Mouse (Mus musculus) adrenal gland, postnatal 10 days (tissue): ENCODE results near the gene Mex3a. TPM values are rescaled to one million over a fixed set of nuclear protein-coding genes. Genes with fewer than 3 reads are reported as not detected.
A peak's percentile ranks its signal among the peaks of the same experiment; 100 is the strongest.

ENCODE experiments used
- DNase-seq: peaks from one replicate; pipeline ENCODE4 v3.0.0; 2021; ENCODE audit warnings: mixed read lengths
- total RNA-seq, 2 experiments: library from RNA; stranded (reverse); gene quantifications; 2 replicates each; pipeline ENCODE4 v1.2.3; 2021

Gene Mex3a
- total RNA-seq, 2 experiments from 2014 or later: 5.5 to 5.6 TPM

DNA sequence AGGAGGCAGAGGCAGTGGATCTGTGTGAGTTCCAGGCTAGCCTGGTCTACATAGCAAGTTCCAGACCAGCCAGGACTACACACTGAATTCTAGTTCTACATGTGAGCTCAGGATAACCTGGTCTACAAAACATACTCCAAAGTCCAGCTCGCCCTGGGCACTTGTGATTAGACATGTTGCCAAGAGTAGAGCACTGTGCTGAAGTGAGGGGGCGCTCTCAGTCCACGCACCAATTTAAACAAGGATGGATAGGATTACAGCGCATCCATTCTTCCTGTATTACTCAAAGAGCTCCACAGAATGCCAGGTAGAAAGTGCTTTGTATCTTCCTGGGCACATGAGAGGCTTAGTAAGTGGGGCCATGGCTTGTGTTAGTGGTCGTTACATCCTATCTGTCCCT lies 12.3 kb downstream of the Mex3a start:
- no peak for DNase-seq

- DNase-seq: no peak
These were observed 12.9 kb downstream of the Mex3a start for GRCm38 (mm10) chr3:88544955-88545591.

DNA sequence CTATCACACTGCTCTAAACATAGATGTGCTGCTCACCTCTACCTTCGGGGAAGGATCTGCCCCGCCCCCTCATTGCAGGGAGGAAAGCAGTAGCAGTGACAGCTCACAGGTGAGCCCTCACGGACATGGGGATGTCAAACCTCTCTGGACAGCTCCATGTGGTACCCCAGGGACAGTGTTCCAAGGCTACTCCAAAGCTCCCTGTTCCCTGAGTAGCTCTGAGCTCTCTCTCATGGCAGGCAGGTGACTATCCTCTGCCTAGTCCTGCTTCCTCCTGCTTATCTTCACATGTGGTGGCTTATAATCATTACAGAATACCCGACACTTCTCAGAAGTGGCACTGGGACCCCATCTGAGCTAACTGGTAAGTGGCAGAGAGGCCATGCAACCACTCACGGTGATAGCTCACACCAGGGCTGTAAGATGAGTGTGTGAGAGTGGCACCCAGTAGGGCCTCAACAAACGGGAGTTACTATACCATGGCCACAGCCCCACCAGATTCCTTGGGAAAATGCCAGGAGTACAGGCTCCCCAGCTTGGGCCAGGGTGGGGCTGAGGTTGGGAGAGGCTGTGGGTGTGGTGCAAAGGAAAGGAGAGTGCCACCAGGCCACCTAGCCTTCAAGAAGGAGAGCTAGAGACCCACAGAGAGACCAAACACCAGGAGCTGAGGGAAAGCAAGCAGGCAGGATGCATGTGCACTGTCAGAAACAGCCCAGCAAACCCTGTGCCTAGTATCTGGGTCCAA lies 14.7 kb downstream of the Mex3a start:
- DNase-seq: no peak

DNA sequence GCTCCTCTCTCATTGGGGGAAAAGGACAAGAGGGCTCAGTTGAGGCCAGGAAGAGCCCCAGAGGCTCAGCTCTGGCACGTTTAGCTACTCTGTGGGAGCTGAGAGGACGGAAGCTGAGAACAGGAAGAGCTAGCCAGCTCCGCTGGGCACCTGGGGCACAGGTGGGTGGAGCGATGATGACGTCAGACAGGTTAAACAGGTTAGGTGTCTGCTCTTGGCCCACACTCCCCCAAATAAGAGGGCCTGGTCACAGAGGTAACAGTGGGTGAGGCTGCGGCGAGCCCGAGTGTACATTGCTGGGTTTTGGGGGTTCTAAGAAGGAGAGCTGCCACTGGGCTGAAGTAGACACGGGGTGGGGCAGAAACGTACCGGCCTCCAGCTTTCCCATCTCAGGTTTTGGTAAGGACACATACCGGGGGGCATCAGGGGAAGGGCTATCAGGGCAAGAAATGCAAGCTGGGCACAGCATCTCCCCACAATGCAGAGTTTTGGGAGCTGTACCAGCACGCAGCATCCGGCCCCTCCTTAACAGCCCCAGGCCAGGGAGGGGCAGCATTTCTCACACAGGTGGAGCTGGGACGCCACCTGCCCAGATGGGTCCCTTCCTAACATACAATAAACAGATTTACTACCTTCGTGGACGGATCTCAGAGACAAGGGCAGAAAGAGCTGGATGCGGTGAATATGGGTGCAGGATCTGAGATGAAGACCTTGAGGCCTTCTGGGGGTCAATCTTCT lies 16.2 kb downstream of the Mex3a start, which contains the start of gene Rab25:
Rab25 (minus strand) TSS at position 121 of the 738 bp plus-strand sequence.
- no peak for DNase-seq

DNA sequence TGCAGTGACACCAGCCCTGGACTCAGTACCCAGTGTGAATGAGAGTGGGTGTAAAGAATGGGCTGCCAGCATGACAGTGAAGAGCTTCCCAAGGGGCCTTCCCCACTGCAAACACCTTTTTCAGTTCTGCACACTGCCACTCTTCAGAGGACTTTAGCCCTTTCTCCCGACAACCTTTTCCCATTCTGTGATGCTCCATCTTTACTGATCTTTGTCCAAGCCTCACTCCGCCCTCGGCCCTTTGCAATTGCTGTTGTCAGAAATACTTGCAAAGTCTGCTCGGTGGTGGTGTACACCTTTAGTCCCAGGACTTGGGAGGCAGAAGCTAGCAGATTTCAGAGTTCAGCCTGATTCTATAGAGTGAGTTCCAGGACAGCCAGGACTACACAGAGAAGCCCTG lies 19.4 kb downstream of the Mex3a start:
- no peak for DNase-seq

DNA sequence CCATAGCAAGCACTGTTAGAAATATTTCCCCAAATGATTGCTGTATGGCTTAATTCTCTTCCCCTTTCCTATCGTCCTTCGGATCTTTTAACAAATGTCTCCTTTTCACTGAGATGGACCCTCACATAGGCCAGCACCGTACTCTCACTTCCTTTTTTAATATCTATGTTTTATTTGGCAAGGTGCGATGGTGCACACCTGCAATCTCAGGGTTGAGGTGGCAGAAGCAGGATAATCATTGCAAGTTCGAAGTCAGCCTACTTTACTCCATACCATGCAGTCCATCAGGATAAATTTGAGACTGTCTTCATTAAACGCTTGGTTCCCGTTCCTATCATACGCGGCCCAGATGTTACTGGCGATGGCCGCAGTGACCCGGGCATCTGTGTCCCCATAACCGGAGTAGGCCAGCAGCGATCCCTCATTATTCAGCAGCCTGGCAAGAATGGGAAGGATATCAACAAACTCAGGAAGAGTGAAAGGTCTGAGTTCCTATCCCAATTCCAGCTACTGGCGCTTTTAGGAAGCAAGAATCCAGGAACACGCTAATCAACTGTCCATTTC lies 20.0 kb downstream of the Mex3a start:
- DNase-seq: no peak

DNA sequence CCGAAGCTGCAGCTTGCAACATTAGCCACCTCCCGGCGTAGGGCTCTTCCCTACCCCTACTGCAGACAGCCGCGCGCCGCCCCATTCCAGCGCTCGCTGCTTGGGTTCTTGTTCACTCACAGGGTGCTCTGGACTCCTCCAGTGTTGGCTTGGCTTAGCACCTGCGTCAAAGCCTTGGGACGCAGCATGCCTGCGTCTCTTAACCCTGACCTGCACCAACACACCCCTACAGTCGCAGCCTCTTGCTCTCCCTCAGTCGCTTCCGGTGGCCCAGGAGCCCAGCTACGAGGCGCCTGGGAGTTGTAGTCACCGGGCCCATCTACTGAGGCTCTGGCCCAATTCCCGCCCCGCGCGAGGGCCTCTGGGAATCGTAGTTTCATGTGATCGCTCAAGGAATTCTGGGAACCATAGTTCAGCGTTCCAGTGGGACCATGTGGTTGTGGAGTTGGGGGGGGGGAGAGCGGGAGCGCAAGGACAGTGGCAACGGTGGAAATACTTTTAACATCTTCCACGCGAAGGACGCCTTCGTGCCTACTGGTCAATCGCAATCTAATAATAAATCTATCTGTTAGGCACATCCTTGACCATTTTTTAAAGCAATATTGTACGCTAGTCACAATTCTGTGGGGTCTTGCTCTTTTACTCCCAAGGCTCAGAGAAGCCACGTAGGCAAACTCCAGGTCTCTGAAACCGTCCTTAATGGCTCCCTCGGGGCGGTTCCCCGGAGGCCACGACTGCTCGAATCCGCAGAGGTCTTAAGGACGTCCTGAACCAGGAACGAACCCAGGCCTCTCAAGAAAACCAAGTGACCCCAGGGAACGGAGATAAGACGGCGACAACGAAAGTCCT lies 20.7 kb downstream of the Mex3a start, which contains the start of gene Lamtor2:
Lamtor2 (minus strand) TSS at position 399 of the 849 bp plus-strand sequence.
- DNase-seq: peak; percentile 98

DNA sequence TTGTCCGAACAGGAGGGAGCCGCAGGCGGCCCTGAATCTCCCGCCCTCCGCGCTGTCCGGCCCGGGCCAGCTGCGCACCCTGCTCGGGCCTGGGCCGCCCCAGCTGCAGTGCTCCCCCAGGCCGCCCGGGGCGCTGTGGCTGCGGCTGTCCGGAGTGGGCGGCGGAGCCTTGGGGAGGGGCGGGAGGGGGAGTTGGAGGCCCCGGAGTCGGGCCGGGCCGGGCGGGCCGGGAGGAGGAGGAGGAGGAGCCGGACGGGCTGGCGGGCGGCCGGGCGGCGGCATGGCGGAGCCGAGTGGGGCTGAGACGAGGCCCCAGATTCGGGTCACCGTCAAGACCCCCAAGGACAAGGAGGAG lies 21.3 kb downstream of the Mex3a start, which contains the start of gene Ubqln4:
Ubqln4 (plus strand) TSS at position 234 of the 355 bp plus-strand sequence.
- DNase-seq: peak; percentile 97

GRCm38 (mm10) chr3:88553880-88554586 lies 21.8 kb downstream of the Mex3a start:
- DNase-seq: no peak

DNA sequence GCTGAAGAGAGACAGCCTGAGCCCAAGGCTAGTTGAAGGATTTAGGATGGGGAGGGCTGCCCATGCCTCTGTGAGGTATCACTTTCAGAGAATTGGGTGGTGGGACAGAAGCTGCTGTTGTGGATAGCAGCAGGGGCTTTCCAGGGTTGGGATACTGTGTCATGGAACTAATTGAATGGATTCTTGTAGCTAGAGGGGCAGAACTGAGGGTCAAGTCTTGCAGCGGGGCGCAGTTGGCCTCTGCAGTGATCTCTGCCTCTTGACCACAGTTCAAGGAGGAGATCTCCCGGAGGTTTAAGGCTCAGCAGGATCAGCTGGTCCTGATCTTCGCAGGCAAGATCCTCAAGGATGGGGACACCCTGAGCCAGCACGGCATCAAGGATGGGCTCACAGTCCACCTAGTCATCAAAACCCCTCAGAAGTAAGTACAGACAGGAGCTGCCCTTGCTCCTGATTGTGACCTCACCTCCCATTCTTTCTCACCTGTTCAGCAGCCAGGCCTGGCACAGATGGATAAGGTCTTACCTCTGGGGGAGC lies 22.9 kb downstream of the Mex3a start:
- no peak for DNase-seq

DNA sequence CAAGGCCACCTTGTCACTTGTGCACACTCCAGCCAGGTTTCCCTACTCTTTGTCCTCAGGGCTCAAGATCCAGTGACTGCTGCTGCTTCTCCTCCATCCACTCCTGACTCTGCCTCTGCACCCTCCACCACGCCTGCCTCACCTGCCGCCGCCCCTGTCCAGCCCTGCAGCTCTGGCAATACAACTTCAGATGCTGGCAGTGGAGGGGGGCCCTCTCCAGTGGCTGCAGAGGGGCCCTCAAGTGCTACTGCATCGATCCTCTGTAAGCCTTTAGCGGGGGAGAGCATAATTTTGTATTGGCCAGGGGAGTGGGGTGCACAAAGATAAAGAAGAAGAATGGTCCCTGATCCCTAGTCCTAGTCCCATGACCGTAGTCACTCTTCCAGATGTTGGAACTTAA lies 23.5 kb downstream of the Mex3a start:
- DNase-seq: no peak

DNA sequence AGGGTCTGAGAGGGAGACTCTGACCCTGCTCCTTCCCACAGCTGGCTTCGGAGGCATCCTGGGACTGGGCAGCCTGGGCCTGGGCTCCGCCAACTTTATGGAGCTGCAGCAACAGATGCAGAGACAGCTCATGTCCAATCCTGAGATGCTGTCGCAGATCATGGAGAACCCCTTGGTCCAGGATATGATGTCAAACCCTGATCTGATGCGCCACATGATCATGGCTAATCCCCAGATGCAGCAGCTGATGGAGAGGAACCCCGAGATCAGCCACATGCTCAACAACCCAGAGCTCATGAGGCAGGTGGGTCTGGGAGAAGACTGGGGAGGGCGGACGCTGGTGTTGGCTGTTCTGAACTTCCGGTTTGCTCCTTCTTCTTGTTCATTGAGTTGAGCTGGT lies 24.4 kb downstream of the Mex3a start:
- no peak for DNase-seq

- no peak for DNase-seq
These were observed 27.4 kb downstream of the Mex3a start for GRCm38 (mm10) chr3:88559596-88559995.

- DNase-seq: no peak
These were observed 29.8 kb downstream of the Mex3a start for GRCm38 (mm10) chr3:88561989-88562388.

DNA sequence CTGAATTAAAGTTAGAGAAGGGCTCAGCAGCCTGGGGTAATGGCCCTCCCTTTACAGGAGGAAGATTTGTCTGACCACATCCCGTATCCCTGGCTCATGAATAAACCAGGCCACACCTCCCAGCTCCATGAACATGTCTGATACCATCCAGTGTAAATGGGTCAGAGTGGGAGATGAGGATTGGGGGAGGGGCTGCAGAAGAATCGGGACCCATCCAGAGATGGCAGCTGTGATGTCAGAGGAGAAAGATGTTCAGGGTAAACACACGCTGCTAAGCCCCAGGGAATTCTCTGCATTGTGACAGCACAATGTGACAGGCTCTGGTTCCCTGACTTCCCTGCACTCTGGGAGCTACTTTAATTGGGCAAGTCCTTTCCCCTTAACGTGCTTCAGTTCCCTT lies 31.2 kb downstream of the Mex3a start:
- no peak for DNase-seq

GRCm38 (mm10) chr3:88563966-88564365 lies 31.8 kb downstream of the Mex3a start:
- no peak for DNase-seq

GRCm38 (mm10) chr3:88566116-88566515 lies 33.9 kb downstream of the Mex3a start:
- no peak for DNase-seq

GRCm38 (mm10) chr3:88566536-88567061 lies 34.4 kb downstream of the Mex3a start:
- no peak for DNase-seq

GRCm38 (mm10) chr3:88567892-88568291 lies 35.7 kb downstream of the Mex3a start:
- DNase-seq: peak; percentile 61

DNA sequence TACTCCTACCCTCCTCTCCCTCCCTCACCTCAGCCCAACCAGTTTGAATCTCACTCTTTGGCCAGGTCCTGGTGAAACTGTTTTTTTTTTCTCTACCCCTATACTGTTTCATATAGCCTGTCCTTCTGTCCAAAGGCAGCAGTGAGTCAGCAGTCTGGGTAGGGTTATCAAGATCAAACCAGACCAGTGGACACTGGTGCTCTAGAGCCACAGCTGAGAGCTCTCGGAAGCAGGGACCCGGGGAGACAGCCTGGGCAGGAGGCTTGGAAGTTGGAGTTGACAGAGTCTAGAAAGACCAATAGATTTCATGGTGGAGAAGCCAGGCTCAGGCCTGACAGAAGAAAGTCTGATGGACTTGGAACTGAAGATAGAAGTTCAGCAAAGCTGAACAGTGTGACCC lies 36.4 kb downstream of the Mex3a start:
- no peak for DNase-seq

GRCm38 (mm10) chr3:88569093-88569492 lies 36.9 kb downstream of the Mex3a start:
- no peak for DNase-seq
